Mouse (Mus musculus): ENCODE data around the gene Dpy30. TPM values are rescaled to one million over a fixed set of nuclear protein-coding genes. Genes with fewer than 3 reads are reported as not detected.

Gene Dpy30
- polyA plus RNA-seq, 1 experiment = 60.1 TPM

DNA sequence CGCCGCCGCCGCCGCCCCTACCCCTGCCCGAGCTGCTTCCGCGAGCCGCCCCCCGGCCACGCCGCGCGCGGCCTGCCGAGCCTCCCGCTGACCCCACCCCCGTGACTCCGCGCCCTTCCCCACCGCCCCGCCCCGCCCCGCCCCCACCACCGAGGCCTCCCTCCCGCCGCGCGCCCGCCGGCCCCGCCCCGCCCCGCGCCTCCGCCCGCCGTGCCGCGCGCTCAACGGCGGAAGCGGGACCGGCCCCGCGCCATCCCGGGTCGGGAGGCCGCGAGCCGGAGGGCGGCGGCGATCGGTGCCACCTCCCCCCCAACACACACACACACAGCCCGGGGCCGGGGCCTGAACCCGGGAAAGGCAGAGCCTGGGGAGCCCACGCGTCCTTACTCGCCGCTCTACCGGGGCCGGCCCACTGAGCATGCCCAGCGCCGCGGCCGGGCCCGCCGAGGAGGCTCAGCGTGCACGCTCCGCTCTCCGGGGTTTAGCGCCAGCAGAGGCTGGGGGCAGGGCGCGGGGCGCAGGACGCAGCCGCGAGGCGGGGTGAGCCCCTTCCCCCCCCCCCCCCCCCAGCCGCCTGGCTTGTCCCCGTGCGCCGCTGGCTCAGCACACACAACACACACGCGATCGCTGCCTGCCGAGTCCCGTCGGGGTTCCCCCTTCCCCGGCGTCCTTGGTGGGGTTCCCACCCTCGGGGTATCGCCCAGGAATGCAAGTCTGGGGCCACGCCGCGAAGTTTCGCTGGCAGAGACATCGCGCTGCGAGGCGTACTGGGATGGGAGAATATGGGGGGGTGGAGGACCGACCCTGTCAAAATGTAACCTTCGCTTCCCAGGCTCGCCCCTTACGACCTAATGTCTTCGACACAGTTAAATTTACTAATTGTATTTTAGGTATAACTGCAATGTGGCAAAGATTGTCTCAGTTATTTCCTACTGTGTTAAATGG lies 28.4 kb downstream of the Dpy30 start, which contains the start of gene Memo1:
Memo1 (minus strand) TSS at position 496 of the 945 bp plus-strand sequence.
- peak within 1 kb of the TSS; percentile 94 for H3K27ac ChIP-seq (ENCODE audit: insufficient read depth, low read depth, low read length)
- peaks cover 18% of the 10 kb centered on the region for H3K4me1 ChIP-seq (ENCODE audit: control insufficient read depth, insufficient read depth, low read length)
- TF ChIP-seq CTCF (IDR thresholded peaks at IDR 0.05; ENCODE audit: low read depth, low read length) = no peak
- TF ChIP-seq POLR2A (IDR thresholded peaks at IDR 0.05; ENCODE audit: borderline replicate concordance, low read depth, low read length) = no peak
- H3K4me3 ChIP-seq (ENCODE audit: insufficient read depth, low read length) = peak within 1 kb of the TSS; percentile 97

DNA sequence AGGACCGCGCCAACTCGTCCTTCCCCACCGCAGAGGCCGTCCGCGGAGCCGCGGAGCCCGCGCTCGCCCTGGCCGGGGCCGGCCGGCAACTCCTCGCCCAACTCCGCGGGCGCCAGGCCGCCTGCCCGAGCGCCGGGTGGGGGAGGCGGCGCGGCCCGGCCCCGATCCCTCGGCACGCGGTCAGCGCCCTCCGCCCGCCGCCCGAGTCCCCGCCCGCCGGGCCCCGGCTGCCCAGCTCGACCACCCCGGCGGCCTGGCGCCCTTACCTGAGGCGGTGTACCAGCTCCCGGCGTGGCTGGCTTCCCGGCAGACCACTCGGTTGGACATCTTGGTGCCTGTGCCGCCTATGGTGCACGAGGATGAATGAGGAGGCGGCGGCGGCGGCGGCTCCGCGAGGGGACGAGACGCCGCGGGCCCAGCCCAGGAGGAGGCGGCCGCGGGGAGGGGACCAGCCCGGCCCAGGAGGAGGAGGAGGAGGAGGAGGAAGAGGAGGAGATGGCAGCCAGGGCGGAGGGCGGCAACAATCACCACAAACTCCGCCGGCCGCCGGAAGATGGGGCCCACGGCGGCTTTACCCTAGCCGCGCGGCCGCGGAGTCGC lies 29.2 kb downstream of the Dpy30 start:
- peak overlapping the region; percentile 97 for H3K4me3 ChIP-seq (ENCODE audit: insufficient read depth, low read length)
- H3K4me1 ChIP-seq (ENCODE audit: control insufficient read depth, insufficient read depth, low read length) = peaks cover 18% of the 10 kb centered on the region
- H3K27ac ChIP-seq (ENCODE audit: insufficient read depth, low read depth, low read length) = peak overlapping the region; percentile 79
- TF ChIP-seq CTCF (IDR thresholded peaks at IDR 0.05; ENCODE audit: low read depth, low read length) (no peak), POLR2A (IDR thresholded peaks at IDR 0.05; ENCODE audit: borderline replicate concordance, low read depth, low read length) (no peak)

DNA sequence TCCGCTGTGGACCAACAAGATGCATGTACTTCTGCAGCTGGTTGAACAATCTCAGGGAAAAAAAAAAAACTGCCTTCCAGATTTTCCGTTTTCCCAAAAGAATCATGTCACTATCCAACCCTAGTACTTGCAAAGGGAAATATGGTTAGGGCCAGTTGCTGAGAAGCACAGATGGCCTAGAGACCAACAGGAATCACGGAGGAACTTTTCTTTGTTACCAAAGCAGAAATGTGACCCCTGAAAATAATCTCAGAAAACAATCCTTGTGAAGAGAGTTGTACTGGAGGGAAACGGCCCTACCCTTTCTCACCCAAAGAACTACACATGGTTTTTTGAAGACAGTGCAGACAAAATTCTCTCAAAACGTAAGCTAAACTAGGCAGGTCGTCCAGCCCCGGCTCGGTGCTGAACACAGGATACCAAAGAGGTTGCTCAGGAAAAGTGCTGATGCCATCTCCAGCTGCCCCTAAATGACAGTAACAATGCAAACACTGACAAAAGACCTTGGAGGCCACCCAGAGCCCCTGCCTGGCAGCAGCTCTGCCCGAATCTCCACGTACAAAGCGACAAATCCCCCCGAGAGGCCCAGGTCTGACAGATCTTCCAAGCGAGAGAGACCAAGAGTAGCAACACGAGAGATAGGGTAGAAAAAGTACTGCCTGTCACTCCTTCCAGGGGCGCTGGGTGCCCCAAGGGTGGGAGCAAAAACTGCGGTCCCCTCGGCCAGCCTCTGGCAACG lies 29.9 kb downstream of the Dpy30 start:
- Histone ChIP-seq H3K27ac (ENCODE audit: insufficient read depth, low read depth, low read length) (peak overlapping the region; percentile 79), H3K4me1 (ENCODE audit: control insufficient read depth, insufficient read depth, low read length) (peaks cover 21% of the 10 kb centered on the region), H3K4me3 (ENCODE audit: insufficient read depth, low read length) (peak overlapping the region; percentile 97)
- TF ChIP-seq CTCF (IDR thresholded peaks at IDR 0.05; ENCODE audit: low read depth, low read length) (no peak), POLR2A (IDR thresholded peaks at IDR 0.05; ENCODE audit: borderline replicate concordance, low read depth, low read length) (no peak)

DNA sequence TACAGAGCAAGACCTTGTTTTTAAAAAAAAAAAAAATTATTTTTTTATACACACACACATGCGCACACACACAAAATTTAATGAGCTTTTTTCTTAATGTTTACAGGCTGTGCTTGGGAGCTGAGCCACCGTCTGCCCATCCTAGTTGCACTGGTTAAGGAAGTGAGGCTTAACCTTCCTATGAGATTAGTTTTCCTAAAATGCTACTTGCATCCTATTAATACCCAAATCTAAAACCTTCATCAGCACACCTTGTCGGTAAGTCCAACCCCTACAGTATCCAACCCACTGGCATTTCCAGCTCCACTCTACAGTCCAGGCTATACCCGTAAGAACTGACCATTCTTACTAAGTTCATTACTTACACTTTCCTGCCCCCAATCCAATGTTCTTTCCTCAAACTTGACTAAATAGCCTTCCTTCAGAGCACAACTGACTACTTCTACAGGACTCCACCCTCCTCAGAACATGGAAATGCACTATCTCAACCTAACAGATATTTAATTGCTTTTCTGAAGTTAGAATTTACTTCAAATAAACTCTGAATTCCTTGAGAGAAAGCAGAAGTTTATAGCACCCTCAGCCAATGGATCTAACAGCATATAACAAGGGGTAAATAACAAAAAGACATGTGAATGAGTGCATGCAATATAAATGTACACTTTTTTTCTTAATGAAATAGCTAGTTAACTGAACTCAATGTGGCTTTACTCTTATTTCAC lies 31.9 kb downstream of the Dpy30 start:
- no peak for TF ChIP-seq CTCF (IDR thresholded peaks at IDR 0.05; ENCODE audit: low read depth, low read length)
- TF ChIP-seq POLR2A (IDR thresholded peaks at IDR 0.05; ENCODE audit: borderline replicate concordance, low read depth, low read length) = no peak
- Histone ChIP-seq H3K4me3 (ENCODE audit: insufficient read depth, low read length) (no peak overlapping the region), H3K27ac (ENCODE audit: insufficient read depth, low read depth, low read length) (no peak overlapping the region), H3K4me1 (ENCODE audit: control insufficient read depth, insufficient read depth, low read length) (peaks cover 23% of the 10 kb centered on the region)

DNA sequence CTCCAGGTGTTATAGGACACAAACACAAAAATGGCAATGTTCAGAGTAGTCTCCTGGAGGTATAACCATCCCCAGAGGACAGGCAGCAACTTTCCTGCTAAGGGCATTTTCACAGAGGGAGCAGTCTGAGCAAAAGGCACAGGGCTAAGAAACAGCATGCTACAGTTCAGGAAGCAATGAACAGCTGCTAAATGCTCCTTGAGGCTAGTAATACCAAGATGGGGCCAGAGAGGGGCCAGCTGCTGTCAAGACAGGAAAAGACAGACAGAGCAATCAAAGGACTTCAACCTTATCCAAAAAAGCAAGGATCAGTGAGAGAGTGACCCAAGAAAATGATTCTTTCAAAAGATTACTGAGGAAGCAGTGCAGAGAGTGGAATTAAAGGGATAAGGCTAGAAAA lies 32.9 kb downstream of the Dpy30 start:
- H3K27ac ChIP-seq (ENCODE audit: insufficient read depth, low read depth, low read length) = no peak overlapping the region
- TF ChIP-seq CTCF (IDR thresholded peaks at IDR 0.05; ENCODE audit: low read depth, low read length) = no peak
- no peak for TF ChIP-seq POLR2A (IDR thresholded peaks at IDR 0.05; ENCODE audit: borderline replicate concordance, low read depth, low read length)
- no peak overlapping the region for H3K4me3 ChIP-seq (ENCODE audit: insufficient read depth, low read length)
- H3K4me1 ChIP-seq (ENCODE audit: control insufficient read depth, insufficient read depth, low read length) = peaks cover 23% of the 10 kb centered on the region

DNA sequence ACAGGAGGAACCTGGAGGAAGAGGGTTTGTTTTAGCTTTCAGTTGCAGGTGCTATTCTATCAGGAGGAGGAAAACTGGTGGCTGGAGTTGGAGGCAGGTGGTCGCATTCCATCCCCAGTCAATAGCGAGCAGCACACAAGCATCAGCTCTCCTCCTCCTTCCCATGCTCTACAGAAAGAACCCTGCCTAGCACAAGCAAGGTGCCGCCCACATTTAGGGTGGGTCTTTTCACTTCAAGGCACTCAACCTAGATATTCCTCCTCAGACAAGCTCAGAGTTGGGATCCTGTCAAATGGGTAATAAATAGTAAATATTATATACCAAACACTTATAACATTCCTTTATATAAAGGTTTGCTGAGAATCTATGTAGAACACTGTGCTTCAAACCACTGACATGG lies 33.5 kb downstream of the Dpy30 start:
- TF ChIP-seq POLR2A (IDR thresholded peaks at IDR 0.05; ENCODE audit: borderline replicate concordance, low read depth, low read length) = no peak
- TF ChIP-seq CTCF (IDR thresholded peaks at IDR 0.05; ENCODE audit: low read depth, low read length) = no peak
- H3K4me3 ChIP-seq (ENCODE audit: insufficient read depth, low read length) = no peak overlapping the region
- peaks cover 23% of the 10 kb centered on the region for H3K4me1 ChIP-seq (ENCODE audit: control insufficient read depth, insufficient read depth, low read length)
- H3K27ac ChIP-seq (ENCODE audit: insufficient read depth, low read depth, low read length) = no peak overlapping the region

DNA sequence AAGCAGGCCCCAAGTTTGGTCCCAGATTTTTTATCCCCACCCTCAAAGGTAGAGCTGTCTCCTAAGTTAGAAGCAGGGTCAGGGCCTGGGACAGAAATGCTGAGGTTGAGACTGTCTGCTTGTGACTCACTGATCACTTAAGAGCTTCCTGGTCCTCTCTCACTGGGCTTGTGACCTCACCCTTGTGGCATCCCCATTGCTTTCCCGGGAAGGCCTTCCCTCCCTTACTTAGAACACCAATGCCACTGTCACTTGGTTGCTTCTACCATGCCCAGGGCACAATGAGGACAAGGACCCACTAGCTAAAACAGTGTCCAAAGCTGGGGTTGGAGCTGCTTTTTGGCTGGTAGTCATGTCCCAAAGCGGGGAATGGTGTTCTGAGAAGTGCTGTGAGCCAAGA lies 35.1 kb downstream of the Dpy30 start:
- TF ChIP-seq CTCF (IDR thresholded peaks at IDR 0.05; ENCODE audit: low read depth, low read length) (no peak), POLR2A (IDR thresholded peaks at IDR 0.05; ENCODE audit: borderline replicate concordance, low read depth, low read length) (no peak)
- H3K4me1 ChIP-seq (ENCODE audit: control insufficient read depth, insufficient read depth, low read length) = peaks cover 23% of the 10 kb centered on the region
- no peak overlapping the region for H3K4me3 ChIP-seq (ENCODE audit: insufficient read depth, low read length)
- H3K27ac ChIP-seq (ENCODE audit: insufficient read depth, low read depth, low read length) = no peak overlapping the region

DNA sequence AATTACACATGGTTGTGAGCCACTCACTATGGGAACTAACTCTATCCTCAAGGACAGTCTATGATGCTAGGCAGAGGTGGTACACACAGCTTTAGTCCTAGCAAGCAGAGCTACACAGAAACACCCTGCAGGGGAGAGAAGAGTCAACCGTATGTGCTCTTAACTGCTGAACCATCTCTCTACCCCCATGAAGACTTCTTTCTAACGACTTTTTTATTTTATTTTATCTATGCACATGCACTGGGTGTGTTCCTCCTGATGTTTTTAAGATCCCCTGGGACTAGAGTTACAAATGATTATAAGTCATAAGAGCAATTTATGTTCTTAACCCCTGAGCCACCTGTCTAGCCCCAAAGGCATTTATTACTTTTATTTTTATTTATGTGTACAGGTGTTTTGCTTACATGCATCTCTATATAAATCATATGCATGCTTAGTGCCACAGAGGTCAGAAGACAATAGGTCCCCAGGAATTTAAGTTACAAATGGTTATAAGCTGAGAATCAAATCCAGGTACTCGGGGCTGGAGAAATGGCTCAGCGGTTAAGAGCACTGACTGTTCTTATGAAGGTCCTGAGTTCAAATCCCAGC lies 37.5 kb downstream of the Dpy30 start:
- Histone ChIP-seq H3K27ac (ENCODE audit: insufficient read depth, low read depth, low read length) (no peak overlapping the region), H3K4me3 (ENCODE audit: insufficient read depth, low read length) (no peak overlapping the region), H3K4me1 (ENCODE audit: control insufficient read depth, insufficient read depth, low read length) (peaks cover 18% of the 10 kb centered on the region)
- no peak for TF ChIP-seq POLR2A (IDR thresholded peaks at IDR 0.05; ENCODE audit: borderline replicate concordance, low read depth, low read length)
- no peak for TF ChIP-seq CTCF (IDR thresholded peaks at IDR 0.05; ENCODE audit: low read depth, low read length)

DNA sequence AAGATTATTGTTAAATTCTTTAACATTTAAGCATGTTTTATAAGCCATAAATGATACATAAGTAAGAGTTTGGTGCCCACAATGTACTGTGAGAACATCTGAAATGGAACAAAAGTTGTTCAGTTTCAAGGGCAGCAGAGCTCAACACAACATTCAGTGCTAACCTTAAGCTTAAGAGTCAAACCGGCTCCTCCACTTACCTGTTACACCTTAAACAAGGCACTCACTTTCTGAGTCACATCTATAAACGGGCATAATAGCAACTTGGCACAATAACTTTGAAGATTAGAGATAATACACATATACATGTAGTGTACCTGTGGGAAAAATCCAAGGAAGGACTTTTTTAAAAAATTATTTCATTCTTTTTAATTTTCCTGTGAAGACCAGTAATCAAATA lies 38.0 kb downstream of the Dpy30 start:
- H3K4me1 ChIP-seq (ENCODE audit: control insufficient read depth, insufficient read depth, low read length) = peaks cover 13% of the 10 kb centered on the region
- TF ChIP-seq CTCF (IDR thresholded peaks at IDR 0.05; ENCODE audit: low read depth, low read length) (no peak), POLR2A (IDR thresholded peaks at IDR 0.05; ENCODE audit: borderline replicate concordance, low read depth, low read length) (no peak)
- no peak overlapping the region for H3K27ac ChIP-seq (ENCODE audit: insufficient read depth, low read depth, low read length)
- H3K4me3 ChIP-seq (ENCODE audit: insufficient read depth, low read length) = no peak overlapping the region
